Mouse (Mus musculus) right cerebral cortex, postnatal 36 days (tissue): Measurements from ENCODE around the gene Zfp40.
"Not testable (repeated sequence)": the region's sequence is repeated elsewhere in the genome, so short reads cannot be mapped to it uniquely, and the experiment has no call there.

Source experiments
- DNase-seq, 2 experiments: peaks; one replicate each; pipeline ENCODE4 v3.0.0; 2022; ENCODE audit warnings: low spot score in 2 of 2, mixed read lengths in 1 of 2

Zfp40 gene

GRCm38 (mm10) chr17:23192453-23193379 is at the start of gene Zfp40:
Zfp40 (minus strand) TSS chr17:23193252.
- peak; percentile 88 to 90 for DNase-seq

- DNase-seq, result no peak
Observed at GRCm38 (mm10) chr17:23218320-23218719, 25.3 kb upstream of the Zfp40 start.

- not testable (repeated sequence) for DNase-seq
Observed at GRCm38 (mm10) chr17:23199856-23200255, 6.8 kb upstream of the Zfp40 start.

GRCm38 (mm10) chr17:23193441-23193840 is 389 bp upstream of the Zfp40 start:
- DNase-seq, result peak; percentile 11 to 47

- DNase-seq, result no peak
Observed at GRCm38 (mm10) chr17:23187680-23188079, 5.4 kb downstream of the Zfp40 start.
